Mouse (Mus musculus): ENCODE results near the gene Cabp1. TPM values are rescaled to one million over a fixed set of nuclear protein-coding genes. Genes with fewer than 3 reads are reported as not detected.
"Not testable (repeated sequence)": the region's sequence is repeated elsewhere in the genome, so short reads cannot be mapped to it uniquely, and the experiment has no call there.

The Cabp1 gene
- polyA plus RNA-seq, 1 experiment: 0.72 TPM

DNA sequence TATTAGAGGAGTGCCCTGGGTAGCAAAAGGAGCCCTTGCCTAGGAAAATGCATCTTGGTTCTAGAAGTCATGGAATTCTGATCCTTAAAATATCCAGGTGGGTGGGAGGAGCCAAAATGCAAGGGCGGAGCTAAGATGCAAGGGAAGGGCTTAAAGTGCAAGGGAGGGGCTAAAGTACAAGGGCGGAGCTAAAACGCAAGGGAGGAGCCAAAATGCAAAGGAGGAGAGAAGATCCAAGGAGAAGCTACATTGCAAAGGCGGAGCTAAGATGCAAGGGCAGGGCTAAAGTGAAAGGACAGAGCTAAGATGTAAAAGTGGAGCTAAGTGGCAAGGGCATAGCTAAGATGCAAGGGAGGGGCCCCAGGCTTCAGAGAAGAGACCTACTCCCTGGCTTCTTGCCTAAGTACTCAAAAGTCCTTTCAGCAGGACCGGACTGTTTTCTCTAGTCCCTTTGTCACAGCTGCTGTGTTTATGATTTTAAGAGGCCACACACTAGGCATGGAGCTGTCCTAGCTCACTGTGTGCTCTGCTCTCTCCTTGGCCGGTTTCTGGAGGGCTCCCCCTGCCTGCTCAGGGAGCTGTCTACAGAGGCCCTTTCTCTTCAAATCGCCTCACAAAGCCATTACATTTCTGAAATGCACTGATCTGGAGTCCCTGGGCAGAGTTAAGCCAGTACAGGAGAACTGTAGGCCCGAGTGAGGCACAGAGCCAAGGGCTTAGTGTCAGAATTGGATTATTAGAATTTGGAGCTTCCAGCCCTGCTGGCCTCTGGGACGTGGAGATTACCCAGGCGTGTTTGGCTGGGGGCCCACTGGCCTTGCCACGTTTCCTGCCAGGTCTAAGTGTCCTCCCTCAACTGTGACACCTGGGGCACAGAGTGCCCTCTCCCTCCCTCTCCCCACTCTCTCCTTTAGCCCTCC is 28.0 kb downstream of the Cabp1 start:
- no peaks in the 10 kb centered on the region for H3K27me3 ChIP-seq (ENCODE audit: control insufficient read depth, insufficient read depth, low read length)
- H3K27ac ChIP-seq (ENCODE audit: insufficient read depth, low read length): peak overlapping the region; percentile 77
- H3K36me3 ChIP-seq (ENCODE audit: control insufficient read depth, insufficient read depth, low read length): no peaks in the 10 kb centered on the region
- H3K4me1 ChIP-seq (ENCODE audit: control insufficient read depth, insufficient read depth, insufficient read length): peaks cover 19% of the 10 kb centered on the region; the same call in 1 of the 2 replicates
- no peak for DNase-seq (ENCODE audit: low read depth in 1 of 2, low spot score in 2 of 2)
- H3K4me3 ChIP-seq (ENCODE audit: extremely low read depth, insufficient read depth, insufficient read length): no peak overlapping the region
- no peak for TF ChIP-seq POLR2A (IDR thresholded peaks at IDR 0.05; ENCODE audit: low read depth, low read length)
- TF ChIP-seq CTCF (IDR thresholded peaks at IDR 0.05; ENCODE audit: extremely low read depth, insufficient read depth, insufficient read length, insufficient replicate concordance): no peak
- WGBS: 47% methylated on average over 11 of the region's 11 CpGs

DNA sequence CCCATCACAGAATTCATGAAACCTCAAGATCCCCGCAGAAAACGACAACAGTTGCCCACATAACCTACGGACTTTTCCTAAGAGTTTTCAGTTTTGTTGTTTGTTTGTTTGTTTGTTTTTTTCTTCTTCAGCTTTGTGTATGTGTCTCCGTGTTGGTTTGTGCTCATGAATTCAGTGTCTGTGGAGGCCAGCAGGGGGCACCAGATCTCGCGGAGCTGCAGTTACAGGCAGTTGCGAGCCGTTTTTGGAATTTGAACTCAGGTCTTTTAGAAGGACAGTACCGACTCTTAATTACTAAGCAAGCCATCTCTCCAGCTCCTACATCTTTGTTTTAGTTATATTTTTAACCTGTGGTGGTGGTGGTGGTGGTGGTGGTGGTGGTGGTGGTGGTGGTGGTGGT is 28.8 kb downstream of the Cabp1 start:
- H3K27me3 ChIP-seq (ENCODE audit: control insufficient read depth, insufficient read depth, low read length): no peaks in the 10 kb centered on the region
- no peak overlapping the region for H3K27ac ChIP-seq (ENCODE audit: insufficient read depth, low read length)
- peaks cover 24% of the 10 kb centered on the region; the same call in 1 of the 2 replicates for H3K4me1 ChIP-seq (ENCODE audit: control insufficient read depth, insufficient read depth, insufficient read length)
- TF ChIP-seq CTCF (IDR thresholded peaks at IDR 0.05; ENCODE audit: extremely low read depth, insufficient read depth, insufficient read length, insufficient replicate concordance): peak; percentile 23; the same call in 1 of the 2 replicates
- no peak for TF ChIP-seq POLR2A (IDR thresholded peaks at IDR 0.05; ENCODE audit: low read depth, low read length)
- H3K4me3 ChIP-seq (ENCODE audit: extremely low read depth, insufficient read depth, insufficient read length): no peak overlapping the region
- no peaks in the 10 kb centered on the region for H3K36me3 ChIP-seq (ENCODE audit: control insufficient read depth, insufficient read depth, low read length)
- WGBS: 84% methylated on average over 9 of the region's 9 CpGs
- DNase-seq (ENCODE audit: low read depth in 1 of 2, low spot score in 2 of 2): no peak

DNA sequence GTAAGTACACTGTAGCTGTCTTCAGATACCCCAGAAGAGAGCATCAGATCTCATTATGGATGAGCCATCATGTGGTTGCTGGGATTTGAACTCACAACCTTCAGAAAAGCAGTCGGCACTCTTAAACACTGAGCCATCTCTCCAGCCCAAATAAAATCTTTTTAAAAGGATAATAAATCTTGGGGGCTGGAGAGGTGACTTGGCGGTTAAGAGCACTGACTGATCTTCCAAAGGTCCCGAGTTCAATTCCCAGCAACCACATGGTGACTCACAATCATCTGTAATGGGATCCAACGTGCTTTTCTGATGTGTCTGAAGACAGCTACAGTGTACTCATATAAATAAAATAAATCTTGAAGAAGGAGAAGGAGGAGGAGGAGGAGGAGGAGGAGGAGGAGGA is 29.7 kb downstream of the Cabp1 start:
- peaks cover 24% of the 10 kb centered on the region; the same call in 1 of the 2 replicates for H3K4me1 ChIP-seq (ENCODE audit: control insufficient read depth, insufficient read depth, insufficient read length)
- H3K36me3 ChIP-seq (ENCODE audit: control insufficient read depth, insufficient read depth, low read length); H3K27me3 ChIP-seq (ENCODE audit: control insufficient read depth, insufficient read depth, low read length); H3K4me3 ChIP-seq (ENCODE audit: extremely low read depth, insufficient read depth, insufficient read length); H3K27ac ChIP-seq (ENCODE audit: insufficient read depth, low read length); DNase-seq (ENCODE audit: low read depth in 1 of 2, low spot score in 2 of 2): not testable (repeated sequence)
- WGBS: 96% methylated on average over 4 of the region's 4 CpGs

DNA sequence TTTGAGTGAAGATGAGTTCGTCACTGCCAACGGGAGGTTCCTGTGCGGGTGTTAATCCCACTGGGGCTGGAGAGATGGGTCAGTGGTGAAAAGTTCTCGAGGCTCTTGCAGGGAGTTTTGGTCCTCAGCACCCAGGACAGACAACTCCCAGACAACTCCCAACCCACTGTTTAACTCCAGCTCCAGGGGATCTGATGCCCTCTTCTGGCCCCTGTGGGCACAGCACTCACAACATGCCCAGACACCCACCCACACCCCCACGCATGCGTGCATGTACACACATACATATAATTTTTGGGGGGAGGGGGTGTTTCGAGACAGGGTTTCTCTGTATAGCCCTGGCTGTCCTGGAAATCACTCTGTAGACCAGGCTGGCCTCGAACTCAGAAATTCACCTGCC is 30.6 kb downstream of the Cabp1 start:
- TF ChIP-seq CTCF (IDR thresholded peaks at IDR 0.05; ENCODE audit: extremely low read depth, insufficient read depth, insufficient read length, insufficient replicate concordance): peak; percentile 41; the same call in 1 of the 2 replicates
- TF ChIP-seq POLR2A (IDR thresholded peaks at IDR 0.05; ENCODE audit: low read depth, low read length): no peak
- H3K27ac ChIP-seq (ENCODE audit: insufficient read depth, low read length): no peak overlapping the region
- no peaks in the 10 kb centered on the region for H3K27me3 ChIP-seq (ENCODE audit: control insufficient read depth, insufficient read depth, low read length)
- H3K4me3 ChIP-seq (ENCODE audit: extremely low read depth, insufficient read depth, insufficient read length): no peak overlapping the region
- no peaks in the 10 kb centered on the region for H3K36me3 ChIP-seq (ENCODE audit: control insufficient read depth, insufficient read depth, low read length)
- 78% methylated on average over 8 of the region's 8 CpGs for WGBS
- peak in 1 of 2 experiments; percentile 50 for DNase-seq (ENCODE audit: low read depth in 1 of 2, low spot score in 2 of 2)
- H3K4me1 ChIP-seq (ENCODE audit: control insufficient read depth, insufficient read depth, insufficient read length): peaks cover 24% of the 10 kb centered on the region; the same call in 1 of the 2 replicates

DNA sequence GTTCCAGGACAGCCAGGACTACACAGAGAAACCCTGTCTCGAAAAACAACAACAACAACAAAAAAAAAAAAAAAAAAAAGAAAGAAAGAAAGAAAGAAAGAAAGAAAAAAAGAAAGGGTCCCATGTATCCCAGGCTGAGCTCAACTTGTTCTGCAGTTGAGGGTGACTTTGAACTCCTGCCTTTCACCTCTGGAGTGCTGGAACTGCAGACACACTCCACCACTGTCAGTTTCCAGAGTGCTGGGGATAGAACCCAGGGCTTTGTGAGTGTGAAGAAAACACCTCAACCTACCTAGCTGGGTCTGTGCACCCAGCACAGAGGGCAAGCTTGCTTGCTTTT is 32.3 kb downstream of the Cabp1 start:
- not testable (repeated sequence) for H3K27me3 ChIP-seq (ENCODE audit: control insufficient read depth, insufficient read depth, low read length); H3K4me3 ChIP-seq (ENCODE audit: extremely low read depth, insufficient read depth, insufficient read length); H3K27ac ChIP-seq (ENCODE audit: insufficient read depth, low read length); H3K36me3 ChIP-seq (ENCODE audit: control insufficient read depth, insufficient read depth, low read length); DNase-seq (ENCODE audit: low read depth in 1 of 2, low spot score in 2 of 2)
- H3K4me1 ChIP-seq (ENCODE audit: control insufficient read depth, insufficient read depth, insufficient read length): peaks cover 15% of the 10 kb centered on the region; the same call in 1 of the 2 replicates
- WGBS: 93% methylated on average over 1 of the region's 1 CpGs

DNA sequence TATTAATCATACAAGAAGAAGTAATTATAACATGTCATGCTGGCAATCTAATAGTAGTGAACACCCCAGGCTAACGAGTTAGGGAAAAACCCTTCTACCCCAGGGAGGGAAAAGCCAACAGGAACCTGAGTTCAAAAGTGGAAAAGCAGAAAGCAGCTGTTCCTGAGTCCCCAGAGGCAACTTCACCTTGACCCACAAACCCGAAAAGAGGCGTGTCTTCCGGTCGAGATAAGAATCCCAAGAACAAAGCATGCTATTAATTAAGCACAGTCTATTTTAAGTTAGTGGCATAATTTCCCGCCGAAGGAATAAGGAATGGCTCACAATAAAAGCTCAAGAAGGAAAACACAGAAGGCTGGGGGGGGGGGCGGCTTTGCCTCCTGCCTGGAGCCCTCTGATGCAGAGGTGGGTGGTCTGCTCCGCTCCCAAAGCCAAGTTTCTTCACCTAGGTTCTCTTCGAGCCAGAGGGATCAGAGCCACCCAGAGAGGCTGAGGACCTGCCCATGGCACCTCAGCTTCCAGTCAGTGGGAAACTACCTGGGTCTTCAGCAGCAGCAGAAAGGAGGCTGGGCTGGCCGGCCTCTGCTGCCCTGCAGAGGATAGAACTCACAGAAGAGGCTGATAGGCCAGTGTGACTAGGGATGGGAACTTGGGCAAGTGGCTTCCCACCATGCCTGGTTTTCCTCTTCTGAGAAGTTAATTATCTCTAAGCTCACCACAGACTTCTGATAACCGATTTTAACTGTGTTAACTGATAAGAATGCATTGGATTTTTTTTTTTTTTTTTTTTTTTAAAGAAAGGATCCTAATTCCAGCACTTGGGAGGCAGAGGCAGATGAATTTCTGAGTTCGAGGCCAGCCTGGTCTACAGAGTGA is 32.9 kb downstream of the Cabp1 start:
- no peak overlapping the region for H3K4me3 ChIP-seq (ENCODE audit: extremely low read depth, insufficient read depth, insufficient read length)
- 26% methylated on average over 13 of the region's 13 CpGs for WGBS
- H3K27me3 ChIP-seq (ENCODE audit: control insufficient read depth, insufficient read depth, low read length): no peaks in the 10 kb centered on the region
- H3K36me3 ChIP-seq (ENCODE audit: control insufficient read depth, insufficient read depth, low read length): no peaks in the 10 kb centered on the region
- TF ChIP-seq CTCF (IDR thresholded peaks at IDR 0.05; ENCODE audit: extremely low read depth, insufficient read depth, insufficient read length, insufficient replicate concordance) (no peak), POLR2A (IDR thresholded peaks at IDR 0.05; ENCODE audit: low read depth, low read length) (no peak)
- H3K27ac ChIP-seq (ENCODE audit: insufficient read depth, low read length): no peak overlapping the region
- H3K4me1 ChIP-seq (ENCODE audit: control insufficient read depth, insufficient read depth, insufficient read length): peaks cover 9% of the 10 kb centered on the region; the same call in 1 of the 2 replicates
- DNase-seq (ENCODE audit: low read depth in 1 of 2, low spot score in 2 of 2): no peak

All from spleen, adult 2 months (tissue).